Mouse (Mus musculus): ENCODE results near the gene Cdc6.
"Not testable (repeated sequence)": the region's sequence is repeated elsewhere in the genome, so short reads cannot be mapped to it uniquely, and the experiment has no call there.

The Cdc6 gene

GRCm38 (mm10) chr11:98931513-98932292 lies 24.1 kb downstream of the Cdc6 start:
- DNase-seq (ENCODE audit: low spot score): no peak

- DNase-seq (ENCODE audit: low spot score): no peak
Measured at GRCm38 (mm10) chr11:98932293-98933091, 24.9 kb downstream of the Cdc6 start.

- no peak for DNase-seq (ENCODE audit: low spot score)
Measured at GRCm38 (mm10) chr11:98933151-98933550, 25.6 kb downstream of the Cdc6 start.

GRCm38 (mm10) chr11:98933847-98934246 lies 26.2 kb downstream of the Cdc6 start:
- DNase-seq (ENCODE audit: low spot score): not testable (repeated sequence)

GRCm38 (mm10) chr11:98934367-98934766 lies 26.8 kb downstream of the Cdc6 start:
- no peak for DNase-seq (ENCODE audit: low spot score)

- DNase-seq (ENCODE audit: low spot score): no peak
Measured at GRCm38 (mm10) chr11:98935123-98935522, 27.5 kb downstream of the Cdc6 start.

GRCm38 (mm10) chr11:98936170-98936569 lies 28.6 kb downstream of the Cdc6 start:
- DNase-seq (ENCODE audit: low spot score): peak; percentile 86

GRCm38 (mm10) chr11:98936606-98937409 lies 29.2 kb downstream of the Cdc6 start:
- no peak for DNase-seq (ENCODE audit: low spot score)

- DNase-seq (ENCODE audit: low spot score): peak; percentile 98
Measured at GRCm38 (mm10) chr11:98937410-98937913, 29.9 kb downstream of the Cdc6 start.

- no peak for DNase-seq (ENCODE audit: low spot score)
Measured at GRCm38 (mm10) chr11:98937914-98938694, 30.5 kb downstream of the Cdc6 start.

GRCm38 (mm10) chr11:98938701-98939083 lies 31.1 kb downstream of the Cdc6 start:
- DNase-seq (ENCODE audit: low spot score): no peak

GRCm38 (mm10) chr11:98939084-98939952 lies 31.7 kb downstream of the Cdc6 start:
- DNase-seq (ENCODE audit: low spot score): no peak

GRCm38 (mm10) chr11:98939953-98940641 lies 32.5 kb downstream of the Cdc6 start:
- no peak for DNase-seq (ENCODE audit: low spot score)

- no peak for DNase-seq (ENCODE audit: low spot score)
Measured at GRCm38 (mm10) chr11:98940776-98941175, 33.2 kb downstream of the Cdc6 start.

- DNase-seq (ENCODE audit: low spot score): no peak
Measured at GRCm38 (mm10) chr11:98941341-98941825, 33.8 kb downstream of the Cdc6 start.

- peak; percentile 93 for DNase-seq (ENCODE audit: low spot score)
Measured at GRCm38 (mm10) chr11:98941826-98942550, 34.4 kb downstream of the Cdc6 start.

- DNase-seq (ENCODE audit: low spot score): no peak
Measured at GRCm38 (mm10) chr11:98942555-98942922, 34.9 kb downstream of the Cdc6 start.

- no peak for DNase-seq (ENCODE audit: low spot score)
Measured at GRCm38 (mm10) chr11:98942923-98943641, 35.5 kb downstream of the Cdc6 start.

Data from embryo, embryonic 10.5 days (tissue).